Mouse (Mus musculus): ENCODE data around the gene Gm13128. TPM values are rescaled to one million over a fixed set of nuclear protein-coding genes. Genes with fewer than 3 reads are reported as not detected.
"Not testable (repeated sequence)": the region's sequence is repeated elsewhere in the genome, so short reads cannot be mapped to it uniquely, and the experiment has no call there.

The Gm13128 gene
- not detected for total RNA-seq (2021)

GRCm38 (mm10) chr4:144329949-144330348 lies at the start of gene Gm13128:
Gene Gm13128, plus strand, starts transcription at chr4:144330249.
- not testable (repeated sequence) for DNase-seq (ENCODE audit: extremely low spot score in 1 of 2, low spot score in 1 of 2)

- not testable (repeated sequence) for DNase-seq (ENCODE audit: extremely low spot score in 1 of 2, low spot score in 1 of 2)
Observed at GRCm38 (mm10) chr4:144280388-144280787, 49.7 kb upstream of the Gm13128 start, which contains the start of gene Pramel5. Gene Pramel5, minus strand, starts transcription at chr4:144280488.

- DNase-seq (ENCODE audit: extremely low spot score in 1 of 2, low spot score in 1 of 2) = not testable (repeated sequence)
Observed at GRCm38 (mm10) chr4:144299414-144299813, 30.6 kb upstream of the Gm13128 start.

- DNase-seq (ENCODE audit: extremely low spot score in 1 of 2, low spot score in 1 of 2) = not testable (repeated sequence)
Observed at GRCm38 (mm10) chr4:144312666-144313460, 17.2 kb upstream of the Gm13128 start.

GRCm38 (mm10) chr4:144335856-144336255 lies 5.8 kb downstream of the Gm13128 start:
- not testable (repeated sequence) for DNase-seq (ENCODE audit: extremely low spot score in 1 of 2, low spot score in 1 of 2)

GRCm38 (mm10) chr4:144357642-144358041 lies 27.6 kb downstream of the Gm13128 start, which contains the start of gene Gm13119:
Gene Gm13119, plus strand, starts transcription at chr4:144357942.
- DNase-seq (ENCODE audit: extremely low spot score in 1 of 2, low spot score in 1 of 2) = not testable (repeated sequence)

GRCm38 (mm10) chr4:144377911-144378310 lies 47.9 kb downstream of the Gm13128 start, which contains the start of gene Pramef20:
Gene Pramef20, minus strand, starts transcription at chr4:144377933.
- no peak for DNase-seq (ENCODE audit: extremely low spot score in 1 of 2, low spot score in 1 of 2)

Other genes with a start within 250 kb of the Gm13128 start
- gene Gm13102, start 223.8 kb upstream of the Gm13128 start, total RNA-seq (2021) = not detected
- gene Oog3, start 167.6 kb upstream of the Gm13128 start, total RNA-seq (2021) = not detected
- not detected for gene Oog2, start 139.5 kb upstream of the Gm13128 start, total RNA-seq (2021)
- not detected for gene C87977, start 116.9 kb upstream of the Gm13128 start, total RNA-seq (2021)
- not detected for gene Pramel5, start 49.8 kb upstream of the Gm13128 start, total RNA-seq (2021)
- gene Gm13119, start 27.7 kb downstream of the Gm13128 start, total RNA-seq (2021) = not detected
- gene Pramef20, start 47.7 kb downstream of the Gm13128 start, total RNA-seq (2021) = not detected
- not detected for gene Pramef12, start 78.2 kb downstream of the Gm13128 start, total RNA-seq (2021)
- gene 1700012P22Rik, start 108.5 kb downstream of the Gm13128 start, total RNA-seq (2021) = not detected
- not detected for gene Gm9944, start 123.1 kb downstream of the Gm13128 start, total RNA-seq (2021)
- not detected for gene Aadacl3, start 133.5 kb downstream of the Gm13128 start, total RNA-seq (2021)
- gene 9430007A20Rik, start 189.6 kb downstream of the Gm13128 start, total RNA-seq (2021) = not detected
- not detected for gene Gm13124, start 234.9 kb downstream of the Gm13128 start, total RNA-seq (2021)

All from layer of hippocampus, postnatal 25 days (tissue).